Mouse (Mus musculus) lung, postnatal 14 days (tissue): Measurements from ENCODE around the gene Olfr1019.

Experiments
- DNase-seq: peaks from one replicate; pipeline ENCODE4 v3.0.0; 2021

Gene Olfr1019

DNA sequence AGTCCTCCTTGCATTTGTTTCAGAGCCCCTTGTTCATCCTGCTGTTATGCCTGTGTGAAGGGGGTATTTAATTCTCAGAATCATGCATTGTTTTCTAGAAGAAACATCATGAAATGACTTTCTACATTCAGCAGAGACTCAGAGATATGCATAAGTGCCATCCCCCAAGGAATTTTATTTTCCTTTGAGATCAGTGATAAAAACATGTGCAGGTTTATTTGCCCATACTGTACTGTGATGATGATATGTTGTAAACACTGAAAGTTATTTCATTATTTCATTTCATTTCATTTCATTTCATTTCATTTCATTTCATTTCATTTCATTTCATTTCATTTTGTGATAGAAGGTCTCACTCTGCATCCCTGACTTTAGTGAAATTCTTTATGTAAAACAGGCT is at the start of gene Olfr1019:
TSS of gene Olfr1019 (minus strand) at position 101 of the 400 bp plus-strand sequence.
- DNase-seq, result no peak

DNA sequence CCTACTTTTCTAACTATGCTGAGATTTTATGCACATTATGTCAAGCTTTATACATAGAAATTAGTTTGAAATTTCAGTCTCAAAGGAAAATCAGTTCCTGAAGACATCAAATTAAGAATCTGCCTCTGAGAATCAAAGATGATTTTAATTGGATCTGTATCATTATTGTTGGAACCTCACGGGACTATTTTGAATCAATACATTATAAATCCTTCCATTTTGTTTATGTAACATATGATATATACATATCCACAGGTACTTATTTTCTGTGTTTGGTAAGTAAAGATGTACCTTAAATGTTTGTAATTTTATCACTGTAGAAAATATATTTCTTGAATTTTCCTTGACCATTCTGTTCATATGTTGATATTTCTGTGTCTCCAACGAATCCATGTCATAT is 40.1 kb upstream of the Olfr1019 start, which contains the start of gene Olfr1023:
TSS of gene Olfr1023 (plus strand) at position 301 of the 400 bp plus-strand sequence.
- DNase-seq, result no peak

DNA sequence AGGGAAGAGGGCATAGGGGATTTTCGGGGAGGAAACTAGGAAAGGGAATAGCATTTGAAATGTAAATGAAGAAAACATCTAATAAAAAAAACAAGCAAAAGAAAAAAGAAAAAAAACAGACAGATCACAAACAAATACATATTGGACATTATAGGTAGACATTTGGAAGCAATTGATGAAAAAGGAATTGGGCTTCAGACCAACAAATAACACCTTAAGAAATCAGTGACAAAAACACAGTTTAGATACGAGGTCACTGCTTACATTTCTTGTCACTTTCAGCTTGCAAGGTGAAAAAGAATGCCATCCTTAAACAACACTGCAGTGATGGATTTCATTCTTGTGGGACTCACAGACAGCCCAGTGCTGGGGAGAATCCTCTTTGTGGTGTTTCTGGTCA is 23.0 kb upstream of the Olfr1019 start, which contains the start of gene Olfr1022:
TSS of gene Olfr1022 (plus strand) at position 301 of the 400 bp plus-strand sequence.
- no peak for DNase-seq

DNA sequence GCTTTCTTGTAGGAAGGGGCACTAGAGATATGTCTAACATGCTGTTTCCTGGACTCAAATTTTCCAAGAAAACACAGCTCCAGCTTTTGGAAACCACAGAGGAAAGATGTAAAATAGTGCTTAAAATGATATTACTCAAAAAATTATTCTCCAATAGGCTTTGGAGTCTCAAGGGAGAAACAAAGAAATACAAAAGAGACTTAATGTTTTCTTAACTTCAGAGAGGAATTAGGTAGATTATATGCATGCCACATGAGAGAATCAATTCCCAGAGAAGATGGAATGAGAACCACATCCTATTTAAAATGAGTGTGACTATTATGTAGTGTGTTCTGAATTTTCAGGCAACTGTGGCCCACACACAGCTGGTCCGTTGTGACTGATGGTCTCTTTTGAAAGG is 1.4 kb upstream of the Olfr1019 start, which contains the start of gene Olfr1020:
TSS of gene Olfr1020 (plus strand) at position 301 of the 400 bp plus-strand sequence.
- no peak for DNase-seq

DNA sequence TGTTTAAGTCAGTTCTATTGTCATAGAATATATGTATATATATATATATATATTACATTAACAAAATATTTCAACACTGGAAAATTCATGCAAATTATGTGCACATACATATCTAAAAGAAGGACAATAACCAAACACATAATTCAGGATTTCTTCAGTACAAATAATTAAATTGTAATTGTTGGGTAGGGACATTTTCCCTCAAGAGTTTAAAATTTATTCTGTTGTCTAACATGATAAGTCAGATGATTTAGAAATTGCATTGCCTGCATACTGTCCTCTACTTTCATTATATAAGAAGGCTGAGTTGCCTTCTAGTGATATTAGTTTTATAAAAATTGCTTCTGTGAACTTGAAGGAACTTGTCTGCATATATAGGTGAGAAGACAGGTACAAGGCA is 27.1 kb downstream of the Olfr1019 start, which contains the start of gene Olfr1018:
TSS of gene Olfr1018 (plus strand) at position 301 of the 400 bp plus-strand sequence.
- no peak for DNase-seq

DNA sequence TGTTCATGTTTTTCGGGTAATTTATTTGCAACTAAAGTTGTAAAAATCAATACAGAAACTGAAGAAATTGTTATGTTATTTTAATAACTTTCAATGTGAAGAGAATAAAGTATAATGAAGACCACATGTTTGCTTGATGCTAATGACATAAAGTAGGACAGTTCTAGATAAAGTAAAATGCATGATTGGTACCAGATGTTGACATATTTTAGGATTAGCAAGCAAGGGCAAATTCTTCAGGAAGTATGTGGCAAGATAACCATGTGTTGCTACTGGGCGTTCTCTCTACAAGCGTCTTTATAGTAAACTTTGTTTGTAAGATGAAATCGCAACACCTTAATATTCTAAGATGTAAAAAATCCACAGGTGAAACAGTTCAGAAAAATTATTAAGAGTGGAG is 40.8 kb downstream of the Olfr1019 start:
- DNase-seq, result no peak

DNA sequence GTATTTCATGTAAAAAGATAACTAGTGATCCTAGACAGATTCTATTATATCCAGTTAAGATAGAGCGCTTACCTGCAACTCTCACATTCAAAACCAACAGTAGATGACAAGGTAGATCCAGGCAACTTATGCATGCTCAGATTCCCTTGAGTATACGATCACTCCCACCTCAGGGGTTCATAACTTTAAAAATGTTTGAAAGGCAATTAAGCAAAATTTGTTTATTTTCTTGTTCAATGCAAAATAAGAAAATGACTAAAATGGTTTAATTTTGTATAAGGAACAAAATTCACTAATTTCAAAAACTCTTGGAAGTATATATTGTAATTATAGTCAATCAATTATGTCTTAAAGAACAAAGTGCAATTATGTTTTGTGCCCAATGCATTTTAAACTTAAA is 42.8 kb downstream of the Olfr1019 start, which contains the start of gene Olfr1016:
TSS of gene Olfr1016 (minus strand) at position 101 of the 400 bp plus-strand sequence.
- DNase-seq, result no peak

DNA sequence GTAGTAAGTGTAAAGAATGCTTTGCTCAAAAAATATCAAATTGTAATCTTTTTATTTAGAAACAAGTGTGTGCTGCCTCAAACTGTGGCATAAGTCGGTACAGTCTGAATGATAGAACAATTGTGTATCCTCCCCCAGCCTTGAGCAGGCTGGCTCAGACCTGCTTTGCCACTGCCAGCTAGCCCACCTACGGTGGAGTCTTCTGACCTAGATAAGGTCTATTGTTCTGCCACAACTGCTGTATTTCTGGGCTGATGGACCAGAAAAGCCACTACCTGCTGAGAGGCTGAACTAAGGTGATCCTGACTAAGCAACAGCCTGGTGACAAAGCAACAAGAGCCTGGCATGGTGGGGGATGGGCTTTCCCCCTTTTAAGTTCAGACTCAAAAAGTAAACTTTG is 53.0 kb downstream of the Olfr1019 start:
- DNase-seq, result no peak
